Comparison of ENCODE assay signal across 30 mouse cellular contexts in the genomic region with DNA sequence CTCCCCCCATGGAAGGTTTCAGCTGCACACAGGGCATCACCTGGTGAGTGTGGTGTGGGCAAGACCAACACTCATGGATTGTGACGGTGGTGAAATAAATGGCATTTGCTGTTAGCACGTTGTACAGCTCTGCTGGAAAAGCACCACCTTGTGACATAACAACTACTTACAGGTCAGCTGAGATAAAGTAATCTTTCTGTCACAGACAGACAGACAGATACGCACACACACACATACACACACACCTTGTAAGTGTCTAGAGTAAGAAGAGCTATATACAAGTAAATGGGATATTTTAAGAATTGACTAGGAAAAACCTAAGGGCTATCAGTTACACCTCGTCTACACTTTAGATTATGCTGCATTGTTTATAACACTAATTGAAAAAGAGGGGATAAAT. TPM values are rescaled to one million over a fixed set of nuclear protein-coding genes. Genes with fewer than 3 reads are reported as not detected.
DNase-seq lines count a peak whose midpoint lies in the region; ATAC-seq and TF ChIP-seq lines count a peak whose summit lies in the region.
"Had no signal": no experiment of that assay in that cellular context is flagged by ENCODE, and none has a peak within 500 bp of the region (broad histone marks: within the 10 kb centered on the region; RNA-seq: fewer than 3 reads in every experiment).

No protein-coding gene starts in this region.

- no peak overlapping the region for H3K9ac ChIP-seq in liver, embryonic 15.5 days
- H3K9ac ChIP-seq in forebrain, postnatal 0 days = no peak overlapping the region
- H3K9ac ChIP-seq: embryonic facial prominence, embryonic 15.5 days; limb, embryonic 15.5 days; lung, embryonic 15.5 days; midbrain, embryonic 12.5 days; neural tube, embryonic 13.5 days; stomach, embryonic 15.5 days had no signal

- no peaks in the 10 kb centered on the region for H3K4me1 ChIP-seq in heart, embryonic 10.5 days
- H3K4me1 ChIP-seq in liver, embryonic 15.5 days (replicated peaks) = peaks cover 14% of the 10 kb centered on the region
- no peaks in the 10 kb centered on the region for H3K4me1 ChIP-seq in forebrain, postnatal 0 days (ENCODE audit: insufficient read depth)
- H3K4me1 ChIP-seq: embryonic facial prominence, embryonic 10.5 days; embryonic facial prominence, embryonic 15.5 days; hindbrain, embryonic 10.5 days; limb, embryonic 10.5 days; limb, embryonic 15.5 days; lung, embryonic 15.5 days; midbrain, embryonic 12.5 days; neural tube, embryonic 13.5 days; stomach, embryonic 15.5 days had no signal

- ATAC-seq in erythroblast, adult 5-6 weeks (replicated peaks; ENCODE audit: low FRiP score, poor library complexity, severe bottlenecking) = peak; percentile 48
- ATAC-seq in liver, embryonic 15.5 days (ENCODE audit: insufficient read depth) = peak; percentile 89
- ATAC-seq in forebrain, postnatal 0 days = no peak
- ATAC-seq: forebrain, embryonic 14.5 days; hindbrain, embryonic 16.5 days had no signal

- no peaks in the 10 kb centered on the region for H3K27me3 ChIP-seq in heart, embryonic 10.5 days (ENCODE audit: insufficient read depth, poor library complexity, severe bottlenecking)
- H3K27me3 ChIP-seq in liver, embryonic 15.5 days = no peaks in the 10 kb centered on the region
- H3K27me3 ChIP-seq in forebrain, postnatal 0 days (ENCODE audit: insufficient read depth, low read length) = no peaks in the 10 kb centered on the region
- H3K27me3 ChIP-seq: CH12.LX; embryonic facial prominence, embryonic 15.5 days; limb, embryonic 15.5 days; lung, embryonic 15.5 days; midbrain, embryonic 12.5 days; neural tube, embryonic 13.5 days; stomach, embryonic 15.5 days had no signal

- H3K4me2 ChIP-seq in liver, embryonic 15.5 days = 0 out of 2 replicates have a peak overlapping the region, but pooled peaks have one; percentile 1
- no peak overlapping the region for H3K4me2 ChIP-seq in forebrain, postnatal 0 days (ENCODE audit: low read depth)
- H3K4me2 ChIP-seq: embryonic facial prominence, embryonic 15.5 days; limb, embryonic 15.5 days; lung, embryonic 15.5 days; midbrain, embryonic 12.5 days; neural tube, embryonic 13.5 days; stomach, embryonic 15.5 days had no signal

- DNase-seq in heart, embryonic 10.5 days (ENCODE audit: low spot score) = peak; percentile 17
- no peak for DNase-seq in heart, adult 18-20 months
- no peak for DNase-seq in gastrocnemius, adult 18-20 months (ENCODE audit: low spot score)
- DNase-seq in forebrain, postnatal 0 days = no peak
- no peak for DNase-seq in layer of hippocampus, postnatal 10 days (ENCODE audit: low spot score in 2 of 2)
- DNase-seq: adrenal gland, postnatal 10 days; gastrocnemius, adult 2 months; kidney, adult 8-10 months had no signal

- peaks cover 6% of the 10 kb centered on the region; the same call in 1 of the 2 replicates for H3K36me3 ChIP-seq in heart, embryonic 10.5 days
- peaks cover 2% of the 10 kb centered on the region; the same call in 1 of the 2 replicates for H3K36me3 ChIP-seq in liver, embryonic 15.5 days (replicated peaks)
- no peaks in the 10 kb centered on the region for H3K36me3 ChIP-seq in forebrain, postnatal 0 days (ENCODE audit: insufficient read depth)
- H3K36me3 ChIP-seq: embryonic facial prominence, embryonic 10.5 days; embryonic facial prominence, embryonic 15.5 days; hindbrain, embryonic 10.5 days; midbrain, embryonic 12.5 days; neural tube, embryonic 13.5 days had no signal

- no peaks in the 10 kb centered on the region for H3K9me3 ChIP-seq in heart, embryonic 10.5 days
- no peaks in the 10 kb centered on the region for H3K9me3 ChIP-seq in liver, embryonic 15.5 days (replicated peaks)
- H3K9me3 ChIP-seq in forebrain, postnatal 0 days (ENCODE audit: low read length) = no peaks in the 10 kb centered on the region
- H3K9me3 ChIP-seq: embryonic facial prominence, embryonic 10.5 days; embryonic facial prominence, embryonic 15.5 days; hindbrain, embryonic 10.5 days; limb, embryonic 10.5 days; limb, embryonic 15.5 days; lung, embryonic 15.5 days; midbrain, embryonic 12.5 days; neural tube, embryonic 13.5 days; stomach, embryonic 15.5 days had no signal

- WGBS in heart, embryonic 10.5 days = 78% methylated on average over 4 of the region's 4 CpGs
- WGBS in liver, embryonic 15.5 days (ENCODE audit: insufficient replicate concordance) = 29% methylated on average over 4 of the region's 4 CpGs
- 84% methylated on average over 4 of the region's 4 CpGs for WGBS in forebrain, postnatal 0 days

- no peak overlapping the region for H3K4me3 ChIP-seq in heart, embryonic 10.5 days
- H3K4me3 ChIP-seq in liver, embryonic 15.5 days (replicated peaks) = no peak overlapping the region
- no peak overlapping the region for H3K4me3 ChIP-seq in forebrain, postnatal 0 days (ENCODE audit: low read depth, low read length)
- H3K4me3 ChIP-seq: embryonic facial prominence, embryonic 10.5 days; embryonic facial prominence, embryonic 15.5 days; gastrocnemius, adult 2 months; hindbrain, embryonic 10.5 days; limb, embryonic 10.5 days; limb, embryonic 15.5 days; lung, embryonic 15.5 days; midbrain, embryonic 12.5 days; myocyte; neural tube, embryonic 13.5 days; stomach, embryonic 15.5 days had no signal

- no peak overlapping the region for H3K27ac ChIP-seq in heart, embryonic 10.5 days
- no peak overlapping the region for H3K27ac ChIP-seq in liver, embryonic 15.5 days (replicated peaks)
- H3K27ac ChIP-seq in forebrain, postnatal 0 days (ENCODE audit: low read depth, low read length) = no peak overlapping the region
- H3K27ac ChIP-seq: embryonic facial prominence, embryonic 10.5 days; embryonic facial prominence, embryonic 15.5 days; gastrocnemius, adult 2 months; hindbrain, embryonic 10.5 days; limb, embryonic 10.5 days; limb, embryonic 15.5 days; lung, embryonic 15.5 days; midbrain, embryonic 12.5 days; neural tube, embryonic 13.5 days; stomach, embryonic 15.5 days had no signal

- no peak for TF ChIP-seq CTCF in forebrain, postnatal 0 days (IDR thresholded peaks at IDR 0.05; ENCODE audit: low read depth)

RNA-seq across cellular contexts. Expression of a gene that starts 17.5 kb away (rescaled TPM):
- polyA plus RNA-seq in heart, embryonic 10.5 days (2016; fragmentation: Nextera tagmentation; extraction: Ambion mirVana) = not detected in 2 replicates
- total RNA-seq in heart, adult 18-20 months (2021) = not detected
- total RNA-seq in erythroblast, adult 5-6 weeks (2015; ENCODE audit: low replicate concordance) = not detected in 2 replicates
- 0.84 TPM in 1 of 2 replicates, not detected in the other for total RNA-seq in erythroblast, adult 5-6 weeks (2017; ENCODE audit: low replicate concordance)
- 35.5 and 52.8 TPM in 2 replicates for polyA plus RNA-seq in liver, embryonic 15.5 days (2015; fragmentation: Nextera tagmentation; extraction: Ambion mirVana)
- total RNA-seq in gastrocnemius, adult 18-20 months (2021) = under 1 TPM in 1 of 2 experiments, not detected in 1; 0.47 TPM
- total RNA-seq in forebrain, postnatal 0 days (2014; rRNA removed) = not detected in 2 replicates
- 0.16 and 0.21 TPM in 2 replicates for polyA plus RNA-seq in forebrain, postnatal 0 days (2015; fragmentation: Nextera tagmentation; extraction: Ambion mirVana)
- total RNA-seq in layer of hippocampus, postnatal 10 days (2021) = not detected
- total RNA-seq: ES-E14; gastrocnemius, adult 2 months; heart, adult 8-10 months; heart, postnatal 14 days; megakaryocyte, adult 5-6 weeks; midbrain, postnatal 0 days had no signal
- polyA plus RNA-seq: C2C12; embryonic facial prominence, embryonic 10.5 days; forebrain, embryonic 14.5 days; heart, embryonic 14.5 days; hindbrain, embryonic 10.5 days; hindbrain, embryonic 16.5 days; limb, embryonic 10.5 days; midbrain, embryonic 12.5 days; neural tube, embryonic 13.5 days had no signal

RNA-seq across cellular contexts. Expression of a gene that starts 27.1 kb away (rescaled TPM):
- polyA plus RNA-seq in heart, embryonic 10.5 days (2016; fragmentation: Nextera tagmentation; extraction: Ambion mirVana) = 2.5 and 3.6 TPM in 2 replicates
- total RNA-seq in heart, adult 18-20 months (2021) = 10 to 100 TPM; 21.7 to 30.4 TPM
- 12.5 and 16.5 TPM in 2 replicates for total RNA-seq in erythroblast, adult 5-6 weeks (2015; ENCODE audit: low replicate concordance)
- 6.3 and 21.8 TPM in 2 replicates for total RNA-seq in erythroblast, adult 5-6 weeks (2017; ENCODE audit: low replicate concordance)
- polyA plus RNA-seq in liver, embryonic 15.5 days (2015; fragmentation: Nextera tagmentation; extraction: Ambion mirVana) = 2.6 and 2.7 TPM in 2 replicates
- total RNA-seq in gastrocnemius, adult 18-20 months (2021) = 1 to 10 TPM; 7.5 to 9.4 TPM
- 10.9 and 15.8 TPM in 2 replicates for total RNA-seq in forebrain, postnatal 0 days (2014; rRNA removed)
- polyA plus RNA-seq in forebrain, postnatal 0 days (2015; fragmentation: Nextera tagmentation; extraction: Ambion mirVana) = 3.2 and 4.6 TPM in 2 replicates
- 10 to 100 TPM; 33.5 to 34.2 TPM for total RNA-seq in layer of hippocampus, postnatal 10 days (2021)

RNA-seq across cellular contexts. Expression of a gene that starts 51.4 kb away (rescaled TPM):
- 55.5 and 68.7 TPM in 2 replicates for polyA plus RNA-seq in heart, embryonic 10.5 days (2016; fragmentation: Nextera tagmentation; extraction: Ambion mirVana)
- total RNA-seq in heart, adult 18-20 months (2021) = 10 to 100 TPM; 56.0 to 56.5 TPM
- 13.8 and 14.4 TPM in 2 replicates for total RNA-seq in erythroblast, adult 5-6 weeks (2015; ENCODE audit: low replicate concordance)
- 34.2 and 44.5 TPM in 2 replicates for total RNA-seq in erythroblast, adult 5-6 weeks (2017; ENCODE audit: low replicate concordance)
- polyA plus RNA-seq in liver, embryonic 15.5 days (2015; fragmentation: Nextera tagmentation; extraction: Ambion mirVana) = 69.4 and 69.6 TPM in 2 replicates
- 10 to 100 TPM; 66.3 to 68.5 TPM for total RNA-seq in gastrocnemius, adult 18-20 months (2021)
- total RNA-seq in forebrain, postnatal 0 days (2014; rRNA removed) = 50.3 and 55.3 TPM in 2 replicates
- polyA plus RNA-seq in forebrain, postnatal 0 days (2015; fragmentation: Nextera tagmentation; extraction: Ambion mirVana) = 72.4 and 73.8 TPM in 2 replicates
- total RNA-seq in layer of hippocampus, postnatal 10 days (2021) = 10 to 100 TPM; 68.2 to 69.0 TPM
